Mouse (Mus musculus) CH12.LX (cell line): ENCODE data around the gene Cyp11a1. TPM values are rescaled to one million over a fixed set of nuclear protein-coding genes. Genes with fewer than 3 reads are reported as not detected.

Experiments used
- DNase-seq: peaks from one replicate; pipeline ENCODE4 v3.0.0-alpha.2; 2013; ENCODE audit errors: extremely low read depth
- H3K27ac ChIP-seq: 2 replicates; pipeline ENCODE4 v1.5.1; 2012; ENCODE audit warnings: low read depth, mild to moderate bottlenecking, control low read depth, moderate library complexity; ENCODE audit not compliant: insufficient read depth
- H3K27me3 ChIP-seq: replicated peaks from 2 replicates; pipeline ENCODE3; 2012; ENCODE audit warnings: inconsistent platforms
- H3K36me3 ChIP-seq, 2 experiments: replicated peaks in 1 of 2; 2 replicates each; pipeline versions ENCODE3 to v1.6.1; 2012; ENCODE audit warnings: inconsistent platforms in 1 of 2, low read length in 1 of 2, mild to moderate bottlenecking in 1 of 2, mixed read lengths in 1 of 2, moderate library complexity in 1 of 2; ENCODE audit not compliant: control insufficient read depth in 1 of 2, insufficient read depth in 1 of 2
- H3K4me1 ChIP-seq, 2 experiments: 2 replicates each; pipeline ENCODE4 v1.6.1; 2012; ENCODE audit warnings: inconsistent platforms in 1 of 2, moderate library complexity in 1 of 2; ENCODE audit not compliant: insufficient read depth in 2 of 2, control insufficient read depth in 1 of 2
- H3K4me2 ChIP-seq: 2 replicates; pipeline ENCODE4 v1.6.1; 2012; ENCODE audit warnings: low read depth, mild to moderate bottlenecking, control low read depth; ENCODE audit not compliant: poor library complexity, insufficient read depth, severe bottlenecking
- H3K4me3 ChIP-seq, 3 experiments: fragments of 150-350 bp in 1 of 3; sonication (generic) in 1 of 3; replicated peaks in 1 of 3; 2 replicates each; pipeline versions ENCODE3 to v1.5.1; 2011 to 2012; ENCODE audit warnings: low read depth in 2 of 3, low read length in 2 of 3, mild to moderate bottlenecking in 2 of 3, moderate library complexity in 2 of 3, control low read depth in 1 of 3, improper control_type of control experiment in 1 of 3, inconsistent platforms in 1 of 3, mixed read lengths in 1 of 3; ENCODE audit not compliant: poor library complexity in 1 of 3
- H3K79me2 ChIP-seq: replicated peaks from 2 replicates; pipeline ENCODE4 v1.6.1; 2012; ENCODE audit warnings: mild to moderate bottlenecking, moderate library complexity; ENCODE audit not compliant: control insufficient read depth, poor library complexity, insufficient read depth, severe bottlenecking; ENCODE audit errors: extremely low read depth
- H3K9ac ChIP-seq: 2 replicates; pipeline ENCODE4 v1.6.1; 2012; ENCODE audit warnings: low read depth, mild to moderate bottlenecking, control low read depth, moderate library complexity; ENCODE audit not compliant: insufficient read depth
- H3K9me3 ChIP-seq: replicated peaks from 2 replicates; pipeline ENCODE3; 2012; ENCODE audit warnings: low read length, inconsistent platforms, mixed read lengths
- BHLHE40 ChIP-seq: IDR thresholded peaks from 2 replicates; pipeline ENCODE4 v1.6.1; 2011; ENCODE audit warnings: mild to moderate bottlenecking, low read depth, low read length, improper control_type of control experiment
- ELF1 ChIP-seq: IDR thresholded peaks from 2 replicates; pipeline ENCODE4 v1.6.1; 2014; ENCODE audit warnings: low read depth, mild to moderate bottlenecking, inconsistent platforms, low read length, improper control_type of control experiment
- EP300 ChIP-seq: IDR thresholded peaks from 2 replicates; pipeline ENCODE4 v1.6.1; 2011; ENCODE audit warnings: low read length, improper control_type of control experiment
- ETS1 ChIP-seq: conservative IDR thresholded peaks from 2 replicates; pipeline ENCODE4 v1.6.1; 2012; ENCODE audit warnings: low read depth, mild to moderate bottlenecking, inconsistent platforms, low read length, improper control_type of control experiment, moderate library complexity
- HCFC1 ChIP-seq: IDR thresholded peaks from 2 replicates; pipeline ENCODE4 v1.6.1; 2012; ENCODE audit warnings: low read depth, mild to moderate bottlenecking, inconsistent platforms, low read length, improper control_type of control experiment
- IRF4 ChIP-seq: IDR thresholded peaks from 2 replicates; pipeline ENCODE4 v1.6.1; 2014; ENCODE audit warnings: low read depth, mild to moderate bottlenecking, inconsistent platforms, low read length, improper control_type of control experiment
- JUN ChIP-seq: IDR thresholded peaks from 2 replicates; pipeline ENCODE4 v1.6.1; 2011; ENCODE audit warnings: low read depth, mild to moderate bottlenecking, low read length, improper control_type of control experiment, moderate library complexity; ENCODE audit not compliant: insufficient read depth
- MAFK ChIP-seq: IDR thresholded peaks from 2 replicates; pipeline ENCODE4 v1.6.1; 2011; ENCODE audit warnings: low read length, improper control_type of control experiment; ENCODE audit not compliant: insufficient replicate concordance
- MAZ ChIP-seq: IDR thresholded peaks from 2 replicates; pipeline ENCODE4 v1.6.1; 2012; ENCODE audit warnings: low read depth, mild to moderate bottlenecking, inconsistent platforms, low read length, improper control_type of control experiment, moderate library complexity
- MEF2A ChIP-seq: IDR thresholded peaks from 2 replicates; pipeline ENCODE4 v1.6.1; 2014; ENCODE audit warnings: low read depth, mild to moderate bottlenecking, inconsistent platforms, low read length, improper control_type of control experiment, borderline replicate concordance
- MXI1 ChIP-seq: IDR thresholded peaks from 2 replicates; pipeline ENCODE4 v1.6.1; 2011; ENCODE audit warnings: mild to moderate bottlenecking, low read depth, low read length, improper control_type of control experiment
- MYC ChIP-seq: IDR thresholded peaks from 2 replicates; pipeline ENCODE4 v1.6.1; 2011; ENCODE audit warnings: low read depth, mild to moderate bottlenecking, improper control_type of control experiment, low read length
- NELFE ChIP-seq: IDR thresholded peaks from 2 replicates; pipeline ENCODE4 v1.6.1; 2011; ENCODE audit warnings: low read depth, low read length, improper control_type of control experiment
- NRF1 ChIP-seq: IDR thresholded peaks from 2 replicates; pipeline ENCODE4 v1.6.1; 2014; ENCODE audit warnings: low read depth, mild to moderate bottlenecking, inconsistent platforms, low read length, improper control_type of control experiment, moderate library complexity
- POLR2A ChIP-seq: IDR thresholded peaks from 2 replicates; pipeline ENCODE4 v1.6.1; 2011; ENCODE audit warnings: low read depth, mild to moderate bottlenecking, improper control_type of control experiment, low read length
- POLR2AphosphoS2 ChIP-seq: IDR thresholded peaks from 2 replicates; pipeline ENCODE4 v1.6.1; 2011; ENCODE audit warnings: low read depth, low read length, improper control_type of control experiment
- RAD21 ChIP-seq: IDR thresholded peaks from 2 replicates; pipeline ENCODE4 v1.6.1; 2011; ENCODE audit warnings: low read depth, mild to moderate bottlenecking, low read length, improper control_type of control experiment, moderate library complexity
- SIN3A ChIP-seq: IDR thresholded peaks from 2 replicates; pipeline ENCODE4 v1.6.1; 2012; ENCODE audit warnings: low read length, improper control_type of control experiment, inconsistent platforms
- TBP ChIP-seq: conservative IDR thresholded peaks from 2 replicates; pipeline ENCODE4 v1.6.1; 2011; ENCODE audit warnings: low read depth, low read length, improper control_type of control experiment
- TCF12 ChIP-seq: IDR thresholded peaks from 2 replicates; pipeline ENCODE4 v1.6.1; 2014; ENCODE audit warnings: low read depth, mild to moderate bottlenecking, inconsistent platforms, low read length, improper control_type of control experiment
- UBTF ChIP-seq: IDR thresholded peaks from 2 replicates; pipeline ENCODE4 v1.6.1; 2012; ENCODE audit warnings: low read depth, mild to moderate bottlenecking, inconsistent platforms, low read length, improper control_type of control experiment, moderate library complexity
- ZNF384 ChIP-seq: IDR thresholded peaks from 2 replicates; pipeline ENCODE4 v1.6.1; 2012; ENCODE audit warnings: low read depth, low read length, improper control_type of control experiment, inconsistent platforms
- dilution Hi-C: fragments of 300-500 bp; cut with MboI; formaldehyde crosslinking; loops from 2 replicates; pipeline ENCODE4 v1.14.3; 2020; ENCODE audit warnings: low sequenced_read_pairs; ENCODE audit not compliant: extremely low pct_unique_long_range_greater_than_20kb, extremely low pct_ligation_motif_present
- in situ Hi-C: fragments of 300-500 bp; cut with MboI; formaldehyde crosslinking; loops from 3 replicates; pipeline ENCODE4 v1.14.3; 2019; ENCODE audit warnings: low sequenced_read_pairs, low pct_ligation_motif_present, low pct_unique_long_range_greater_than_20kb, mixed read lengths
- polyA plus RNA-seq: library from polyadenylated mRNA; unstranded; fragments of >175 nt; gene quantifications from 2 replicates; pipeline ENCODE4 v1.2.1, GENCODE M21; 2012; ENCODE audit warnings: low read depth; ENCODE audit not compliant: insufficient read length
- total RNA-seq, 2 experiments: library from RNA; depleted of rRNA; stranded (reverse); fragments of 300-350 nt in 1 of 2; fragments of >200 nt in 1 of 2; gene quantifications; 2 replicates each; pipeline ENCODE4 v1.2.3; 2012 to 2014

The Cyp11a1 gene
- total and polyA plus RNA-seq, 3 experiments: 2.6 to 12.8 (median 9.0) TPM

DNA sequence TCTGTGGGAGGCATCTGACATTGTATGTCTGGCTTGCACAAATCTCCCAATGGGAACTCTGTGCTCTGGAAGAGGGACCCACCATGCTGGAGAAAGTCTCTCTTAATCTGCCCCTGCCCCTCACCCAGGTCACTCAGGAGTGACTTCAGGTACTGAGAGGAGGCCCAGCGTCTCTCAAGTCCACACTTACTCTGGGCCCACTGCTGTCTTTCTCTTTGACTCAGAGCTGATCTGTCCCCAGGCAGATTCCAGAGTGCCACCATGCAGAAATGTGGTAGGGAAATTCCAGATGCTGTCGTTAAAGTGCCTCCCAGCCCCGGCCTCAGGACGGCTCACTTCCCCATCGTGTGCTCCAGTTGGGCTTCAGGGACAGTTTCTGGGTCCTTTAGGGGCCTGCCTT lies 32.0 kb upstream of the Cyp11a1 start (continued):
- TF ChIP-seq IRF4: peak; percentile 99
- TF ChIP-seq NRF1: peak; percentile 35; the same call in 1 of the 2 replicates

DNA sequence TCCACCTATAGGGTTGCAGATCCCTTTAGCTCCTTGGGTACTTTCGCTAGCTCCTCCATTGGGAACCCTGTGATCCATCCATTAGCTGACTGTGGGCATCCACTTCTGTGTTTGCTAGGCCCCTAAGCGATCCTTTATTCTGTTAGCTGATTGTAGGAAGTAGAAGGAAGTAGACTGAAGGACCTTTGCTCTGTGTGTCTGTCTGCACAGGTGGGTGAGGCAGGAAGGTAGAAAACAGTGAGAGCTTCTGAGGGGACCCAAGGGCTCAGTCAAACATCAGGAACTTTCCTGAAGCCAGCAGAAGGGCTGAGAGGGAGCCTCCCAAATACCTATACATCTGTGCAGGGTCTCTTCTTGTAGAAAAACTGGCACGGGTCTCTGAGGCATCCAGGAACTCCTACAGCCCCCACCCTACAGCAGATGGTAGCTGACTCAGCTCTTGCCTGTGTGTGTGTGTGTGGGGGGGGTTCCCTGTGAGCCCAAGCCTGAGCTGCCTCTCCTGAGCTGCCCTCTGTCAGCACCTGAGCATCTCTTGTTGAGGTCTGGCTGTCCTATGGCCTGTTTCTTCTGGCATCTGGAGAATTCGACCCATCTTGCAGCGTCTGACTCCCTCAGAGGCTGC lies 30.9 kb upstream of the Cyp11a1 start:
- Histone ChIP-seq H3K4me1 (peaks cover 62 to 97% of the 10 kb centered on the region in 2 experiments), H3K27me3 (no peaks in the 10 kb centered on the region), H3K4me3 (no peak overlapping the region), H3K27ac (peak overlapping the region; percentile 84)
- dilution Hi-C loops: no loop called here
- TF ChIP-seq JUN: no peak
- no peak for TF ChIP-seq RAD21
- TF ChIP-seq POLR2A: no peak
- TF ChIP-seq MEF2A: no peak
- TF ChIP-seq POLR2AphosphoS2: no peak
- TF ChIP-seq MYC: no peak
- TF ChIP-seq TCF12: peak; percentile 37; the same call in 1 of the 2 replicates
- TF ChIP-seq UBTF: no peak
- TF ChIP-seq TBP: no peak
- no peak for TF ChIP-seq HCFC1
- no peak for TF ChIP-seq NELFE
- no peak for TF ChIP-seq ZNF384
- TF ChIP-seq BHLHE40: peak; percentile 66; the same call in 1 of the 2 replicates
- no peak for TF ChIP-seq MXI1
- TF ChIP-seq EP300: no peak
- TF ChIP-seq NRF1: no peak
- TF ChIP-seq SIN3A: no peak
- TF ChIP-seq MAFK: peak; percentile 89
- TF ChIP-seq IRF4: no peak
- peak; percentile 55 for TF ChIP-seq ETS1
- peak; percentile 21; the same call in 1 of the 2 replicates for TF ChIP-seq ELF1
- TF ChIP-seq MAZ: peak; percentile 75; the same call in 1 of the 2 replicates
- TF ChIP-seq, all 38 proteins: peak for 6
- Histone ChIP-seq H3K9ac (peak overlapping the region; percentile 29), H3K9me3 (peaks cover 12% of the 10 kb centered on the region), H3K4me2 (peak overlapping the region; percentile 11; the same call in 1 of the 2 replicates), H3K36me3 (no peaks in the 10 kb centered on the region), H3K79me2 (0 out of 2 replicates have a peak, but pooled peaks cover 2% of the 10 kb centered on the region)
- in situ Hi-C loops: no loop called here
- no peak for DNase-seq
